Mouse (Mus musculus): ENCODE data around the gene Iqcb1.
"Not testable (repeated sequence)": the region's sequence is repeated elsewhere in the genome, so short reads cannot be mapped to it uniquely, and the experiment has no call there.

Gene Iqcb1

GRCm38 (mm10) chr16:36828054-36828786 is at the start of gene Iqcb1:
Gene Iqcb1 (plus strand): TSS chr16:36828385.
- peak; percentile 91 for DNase-seq (ENCODE audit: extremely low spot score, low spot score)

GRCm38 (mm10) chr16:36784146-36784545 is 44.0 kb upstream of the Iqcb1 start:
- no peak for DNase-seq (ENCODE audit: extremely low spot score, low spot score)

DNA sequence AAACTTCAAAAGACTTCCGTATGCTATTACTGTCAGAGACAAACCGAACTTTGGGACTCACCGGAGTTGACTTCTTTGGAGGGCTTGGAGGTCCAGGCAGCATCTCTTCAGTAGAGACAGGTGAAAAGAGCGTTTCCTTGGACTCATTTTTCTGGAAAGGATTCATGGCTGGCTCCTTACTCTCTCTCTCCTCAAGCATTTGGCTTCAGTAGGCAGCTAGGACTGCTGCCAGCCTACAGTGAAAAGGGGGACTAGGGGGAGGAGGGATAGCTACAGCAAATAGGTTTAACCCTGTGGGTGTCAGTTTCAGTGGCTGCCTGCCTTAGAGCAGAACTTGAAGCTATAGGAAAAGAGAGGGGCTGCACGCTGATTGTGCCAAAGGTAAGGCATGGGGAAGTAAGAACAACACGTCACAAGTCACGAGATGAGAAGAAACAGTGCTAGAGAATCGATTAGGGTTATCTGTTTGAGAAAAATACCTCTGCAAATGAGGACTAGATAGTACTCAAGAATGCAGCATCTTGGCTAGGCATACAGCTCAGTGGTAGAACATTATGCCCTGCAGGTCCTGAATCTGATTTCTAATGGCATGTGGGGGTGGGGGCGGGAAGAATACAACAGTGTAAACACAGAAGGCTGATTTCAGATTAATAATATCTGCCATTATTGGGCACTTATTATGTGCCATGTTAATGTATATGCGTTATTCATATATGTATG is 43.4 kb upstream of the Iqcb1 start, which contains the start of gene Slc15a2:
TSS of gene Slc15a2 (minus strand) at position 369 of the 720 bp plus-strand sequence.
- no peak for DNase-seq (ENCODE audit: extremely low spot score, low spot score)

GRCm38 (mm10) chr16:36786466-36786865 is 41.7 kb upstream of the Iqcb1 start:
- no peak for DNase-seq (ENCODE audit: extremely low spot score, low spot score)

- no peak for DNase-seq (ENCODE audit: extremely low spot score, low spot score)
Observed at GRCm38 (mm10) chr16:36790166-36790565, 38.0 kb upstream of the Iqcb1 start.

DNA sequence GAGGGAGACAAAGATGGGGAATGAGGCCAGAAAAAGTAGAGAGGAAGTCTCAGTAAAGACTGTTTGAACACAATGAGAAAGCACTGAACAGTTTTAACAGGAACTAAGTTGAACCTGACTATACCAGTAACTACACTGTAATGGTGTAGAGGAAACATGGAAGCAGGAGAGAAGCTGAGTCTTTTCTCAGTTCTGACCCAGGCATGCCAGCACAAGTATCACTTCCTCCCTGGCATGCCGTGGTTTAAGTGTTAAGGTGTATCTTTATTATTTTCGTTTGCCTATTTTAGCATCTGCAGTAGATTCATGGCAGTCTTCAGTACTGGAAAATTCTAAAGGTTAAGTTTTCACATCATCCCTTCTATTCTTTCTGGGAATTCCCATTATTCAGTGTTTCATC is 33.2 kb upstream of the Iqcb1 start:
- no peak for DNase-seq (ENCODE audit: extremely low spot score, low spot score)

DNA sequence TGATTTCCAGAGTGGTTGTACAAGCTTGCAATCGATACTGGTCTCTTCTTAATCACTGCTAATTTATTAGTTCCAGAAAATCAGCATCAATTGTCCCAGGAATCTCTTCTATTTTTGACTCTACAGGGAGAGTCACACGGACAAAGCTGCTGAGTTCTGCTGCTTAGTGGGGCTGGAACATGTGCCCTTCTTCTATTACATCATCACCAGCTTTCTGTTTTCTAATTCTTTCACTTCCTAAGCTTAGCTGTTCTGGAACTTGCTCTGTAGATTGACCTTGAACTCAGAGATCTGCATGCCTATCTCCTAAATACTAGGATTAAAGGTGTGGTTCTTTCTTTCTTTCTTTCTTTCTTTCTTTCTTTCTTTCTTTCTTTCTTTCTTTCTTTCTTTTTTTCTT is 29.9 kb upstream of the Iqcb1 start:
- DNase-seq (ENCODE audit: extremely low spot score, low spot score) = no peak

- no peak for DNase-seq (ENCODE audit: extremely low spot score, low spot score)
Observed at GRCm38 (mm10) chr16:36802361-36802760, 25.8 kb upstream of the Iqcb1 start.

- DNase-seq (ENCODE audit: extremely low spot score, low spot score) = no peak
Observed at GRCm38 (mm10) chr16:36808616-36809015, 19.6 kb upstream of the Iqcb1 start.

- no peak for DNase-seq (ENCODE audit: extremely low spot score, low spot score)
Observed at GRCm38 (mm10) chr16:36813680-36814079, 14.5 kb upstream of the Iqcb1 start.

GRCm38 (mm10) chr16:36816916-36817315 is 11.3 kb upstream of the Iqcb1 start:
- no peak for DNase-seq (ENCODE audit: extremely low spot score, low spot score)

GRCm38 (mm10) chr16:36817321-36817926 is 10.8 kb upstream of the Iqcb1 start:
- peak; percentile 50 for DNase-seq (ENCODE audit: extremely low spot score, low spot score)

DNA sequence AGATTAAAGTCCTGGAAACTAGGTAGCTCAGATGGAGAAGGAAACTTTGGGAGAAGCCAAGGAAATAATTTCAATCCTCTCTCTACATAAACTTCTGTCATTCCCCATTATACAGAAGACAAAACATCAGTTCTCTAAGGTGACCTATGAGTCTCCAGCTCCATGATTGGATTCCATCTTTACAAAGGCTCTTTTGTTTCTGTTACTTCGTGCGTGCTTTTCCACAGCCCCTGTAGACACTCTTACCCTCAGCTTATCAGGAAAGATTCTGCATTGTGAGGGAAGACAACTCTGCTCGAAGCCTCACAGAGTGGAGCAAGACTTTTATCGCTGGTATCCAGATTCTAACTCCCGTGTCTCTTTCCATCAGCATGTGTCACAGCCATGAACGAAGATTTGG is 8.2 kb upstream of the Iqcb1 start:
- no peak for DNase-seq (ENCODE audit: extremely low spot score, low spot score)

GRCm38 (mm10) chr16:36820747-36821146 is 7.4 kb upstream of the Iqcb1 start:
- no peak for DNase-seq (ENCODE audit: extremely low spot score, low spot score)

DNA sequence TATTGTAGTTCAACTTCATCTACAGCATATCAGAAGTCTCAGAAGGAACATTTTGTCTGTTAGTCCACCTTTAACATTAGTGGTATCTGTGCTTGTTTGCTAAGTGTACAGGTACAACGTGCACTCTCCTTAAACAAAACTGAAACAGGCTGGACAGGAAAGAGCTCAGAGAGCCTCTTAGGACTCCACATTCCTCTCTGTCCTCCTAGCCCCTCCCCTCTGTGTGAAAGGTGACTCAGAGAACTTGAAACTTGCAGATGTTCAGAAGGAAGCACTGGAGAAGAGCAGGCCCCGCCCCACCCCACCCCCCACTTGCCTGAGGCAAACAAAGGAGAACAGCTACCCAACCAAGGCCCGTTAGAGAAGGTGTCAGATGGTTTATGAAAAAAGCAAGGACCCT is 6.7 kb upstream of the Iqcb1 start:
- peak; percentile 22 for DNase-seq (ENCODE audit: extremely low spot score, low spot score)

DNA sequence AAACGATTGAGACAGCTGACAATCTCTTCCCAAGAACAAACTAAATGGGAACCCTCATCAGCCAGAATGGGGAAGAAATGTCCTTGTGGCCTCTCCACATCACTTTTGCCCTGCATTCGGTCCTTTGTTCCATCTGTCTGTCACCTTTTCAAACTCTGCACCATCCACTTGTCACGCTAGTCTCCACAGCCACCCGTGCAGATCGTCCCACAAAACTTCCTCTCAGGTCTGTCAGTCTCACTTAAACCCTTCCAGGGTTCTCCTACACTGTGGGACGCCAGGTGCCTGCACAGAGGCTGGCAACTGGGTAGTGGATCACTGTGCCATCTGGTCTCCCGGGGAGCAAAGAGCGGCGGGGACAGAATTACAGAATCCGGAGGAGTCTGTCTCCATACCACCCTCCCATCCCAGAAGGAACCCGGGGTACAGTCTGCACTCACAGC is 553 bp upstream of the Iqcb1 start:
- DNase-seq (ENCODE audit: extremely low spot score, low spot score) = no peak

- no peak for DNase-seq (ENCODE audit: extremely low spot score, low spot score)
Observed at GRCm38 (mm10) chr16:36828820-36829219, 635 bp downstream of the Iqcb1 start.

- not testable (repeated sequence) for DNase-seq (ENCODE audit: extremely low spot score, low spot score)
Observed at GRCm38 (mm10) chr16:36846894-36847293, 18.7 kb downstream of the Iqcb1 start.

DNA sequence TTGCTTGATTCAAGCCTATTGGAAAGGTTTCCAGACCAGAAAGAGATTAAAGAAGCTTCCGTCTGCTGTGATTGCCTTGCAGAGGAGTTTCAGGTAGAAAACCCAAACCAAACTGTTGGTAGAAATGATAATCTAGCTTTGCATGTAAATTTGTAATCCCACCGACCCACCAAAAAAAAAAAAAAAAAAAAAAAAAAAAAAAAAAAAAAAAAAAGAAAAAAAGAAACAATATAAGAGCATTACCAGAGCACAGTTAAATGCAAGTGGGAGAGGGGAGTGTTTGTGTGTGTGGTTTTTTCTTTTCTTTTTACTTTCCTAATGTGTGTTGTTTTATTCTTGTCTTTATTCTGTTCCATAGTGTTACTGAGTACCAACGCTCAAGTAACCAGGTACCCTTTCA is 23.0 kb downstream of the Iqcb1 start:
- DNase-seq (ENCODE audit: extremely low spot score, low spot score) = no peak

DNA sequence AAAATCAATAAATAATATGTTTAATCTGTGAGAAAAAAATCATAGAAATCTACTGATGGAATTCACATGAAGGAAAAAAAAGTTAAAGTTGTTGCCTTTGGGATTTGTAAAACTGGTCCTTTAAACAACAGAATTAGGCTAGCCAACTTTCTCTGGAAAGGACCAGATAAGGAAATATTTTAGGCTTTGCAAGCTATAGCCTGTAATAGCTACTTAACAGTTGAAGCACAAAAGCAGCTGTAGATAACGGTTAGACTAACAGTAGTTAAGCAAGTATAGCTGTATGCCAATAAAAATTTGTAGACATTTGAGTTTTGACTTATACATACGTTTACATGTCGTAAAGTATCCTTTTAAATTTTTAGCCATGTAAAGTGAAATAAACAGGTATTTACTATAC is 35.4 kb downstream of the Iqcb1 start:
- no peak for DNase-seq (ENCODE audit: extremely low spot score, low spot score)

- no peak for DNase-seq (ENCODE audit: extremely low spot score, low spot score)
Observed at GRCm38 (mm10) chr16:36869442-36869841, 41.3 kb downstream of the Iqcb1 start.

DNA sequence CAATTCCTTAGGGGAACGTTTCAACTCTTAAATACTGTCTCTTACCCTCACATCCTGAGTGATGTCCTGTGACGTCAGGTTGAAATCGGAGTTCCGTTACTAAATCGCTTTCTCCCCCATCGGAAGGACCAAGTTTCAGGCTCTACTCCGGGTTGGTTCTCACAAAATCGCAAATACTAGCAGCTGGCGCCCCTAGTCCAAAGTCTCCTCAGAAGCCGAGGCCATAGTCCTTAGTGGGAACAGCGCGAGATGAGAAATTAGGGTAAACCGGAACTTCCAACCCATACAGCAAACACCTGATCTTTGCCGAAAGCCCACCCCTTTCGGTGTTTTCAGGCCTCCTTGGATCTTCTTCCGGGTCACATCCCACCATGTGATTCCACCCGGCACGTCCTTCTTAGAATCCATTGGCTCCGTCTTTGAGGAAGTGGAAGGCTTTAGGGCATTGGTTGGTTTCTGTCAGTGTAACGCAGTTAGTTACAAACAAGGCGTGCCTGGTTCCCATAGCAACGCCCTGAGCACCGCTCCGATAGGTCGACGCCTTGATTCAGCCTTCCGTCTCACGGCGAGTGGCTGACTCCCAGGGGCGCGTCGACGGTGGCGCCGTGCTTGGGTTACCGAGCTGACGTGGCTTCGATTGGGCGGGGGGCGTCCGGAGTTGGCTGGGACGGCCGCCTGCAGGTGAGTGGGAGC is 46.5 kb downstream of the Iqcb1 start, which contains the start of the genes Eaf2 and Golgb1:
TSS of gene Eaf2 (minus strand) at position 421 of the 693 bp plus-strand sequence.
TSS of gene Golgb1 (plus strand) at position 558 of the 693 bp plus-strand sequence.
- DNase-seq (ENCODE audit: extremely low spot score, low spot score) = peak; percentile 91
